Mouse (Mus musculus): ENCODE results near the gene Dph7. TPM values are rescaled to one million over a fixed set of nuclear protein-coding genes. Genes with fewer than 3 reads are reported as not detected.

The Dph7 gene
- total RNA-seq, 1 experiment = 23.7 TPM

GRCm38 (mm10) chr2:24974906-24975703 lies 12.9 kb downstream of the Dph7 start, which contains the start of gene Mrpl41:
TSS of gene Mrpl41 (minus strand) at chr2:24975098.
- Histone ChIP-seq H3K9me3 (ENCODE audit: control insufficient read depth, insufficient read depth, low read depth, low read length) (no peaks in the 10 kb centered on the region), H3K36me3 (ENCODE audit: control insufficient read depth, insufficient read depth, low read length, poor library complexity, severe bottlenecking) (peaks cover 10% of the 10 kb centered on the region)

DNA sequence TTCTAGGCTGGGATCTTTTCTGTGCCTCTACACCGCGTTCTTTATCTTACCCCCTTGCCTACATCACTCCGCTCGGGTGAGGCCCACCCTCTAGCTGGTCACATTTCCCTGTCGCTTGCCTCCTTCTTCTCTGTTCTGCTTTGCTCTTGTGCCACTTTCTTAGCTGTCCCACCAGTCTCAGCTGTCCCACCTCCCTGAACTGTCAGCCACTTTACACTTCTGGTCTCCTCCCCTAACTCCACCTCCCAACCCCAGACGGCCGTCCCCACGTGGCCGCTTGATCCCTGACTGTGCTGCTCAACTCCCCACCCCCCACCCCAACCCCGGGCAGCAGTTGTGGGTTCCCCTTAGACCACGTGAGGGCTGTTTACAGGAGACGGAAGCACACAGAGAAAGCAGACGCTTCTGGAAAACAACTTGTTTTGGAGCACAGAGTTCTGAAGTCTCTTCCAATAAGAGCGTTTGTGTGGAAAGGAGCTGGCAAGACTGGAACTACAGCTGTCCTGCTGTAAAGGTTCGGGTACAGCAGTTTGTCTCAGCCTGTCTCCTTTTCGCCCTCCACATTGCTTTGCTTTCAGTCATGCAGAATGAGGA lies 13.6 kb downstream of the Dph7 start, which contains the start of gene Pnpla7:
Gene Pnpla7 (plus strand): TSS at position 330 of the 594 bp plus-strand sequence.
- in situ Hi-C loops (cut with MboI; ENCODE audit: low sequenced_read_pairs in 2 of 2, unreplicated experiment in 2 of 2) = no loop called here
- Histone ChIP-seq H3K9ac (ENCODE audit: insufficient read depth, low read depth, low read length, poor library complexity, severe bottlenecking) (peak within 1 kb of the TSS; percentile 84), H3K36me3 (ENCODE audit: control insufficient read depth, insufficient read depth, low read length, poor library complexity, severe bottlenecking) (peaks cover 10% of the 10 kb centered on the region), H3K27ac (ENCODE audit: insufficient read depth, low read depth, low read length, poor library complexity, severe bottlenecking) (peak within 1 kb of the TSS; percentile 33), H3K4me3 (ENCODE audit: insufficient read depth in 1 of 2, low read depth in 1 of 2, low read length in 2 of 2, poor library complexity in 1 of 2, severe bottlenecking in 1 of 2) (peak within 1 kb of the TSS; percentile 82 to 97), H3K4me1 (ENCODE audit: control insufficient read depth in 2 of 2, insufficient read depth in 2 of 2, low read length in 2 of 2, poor library complexity in 1 of 2) (peaks cover 2 to 9% of the 10 kb centered on the region in 2 experiments; a peak in 2 of 4 replicates), H3K9me3 (ENCODE audit: control insufficient read depth, insufficient read depth, low read depth, low read length) (no peaks in the 10 kb centered on the region)
- TF ChIP-seq MAFK (IDR thresholded peaks at IDR 0.05; ENCODE audit: insufficient read depth, low read depth, low read length) = no peak
- no peak for TF ChIP-seq CHD2 (IDR thresholded peaks at IDR 0.05; ENCODE audit: low read depth, low read length)
- TF ChIP-seq HCFC1 (IDR thresholded peaks at IDR 0.05; ENCODE audit: borderline replicate concordance, insufficient read depth, low read length) = no peak
- no peak for TF ChIP-seq ZC3H11A (IDR thresholded peaks at IDR 0.05; ENCODE audit: borderline replicate concordance, low read depth, low read length)
- TF ChIP-seq ZNF384 (IDR thresholded peaks at IDR 0.05; ENCODE audit: low read depth, low read length) = no peak
- DNase-seq (ENCODE audit: low read depth, low spot score) = peak; percentile 60

More at GRCm38 (mm10) chr2:24974906-24975703, 12.9 kb downstream of the Dph7 start, which contains the start of gene Mrpl41:
- Histone ChIP-seq H3K4me3 (ENCODE audit: insufficient read depth in 1 of 2, low read depth in 1 of 2, low read length in 2 of 2, poor library complexity in 1 of 2, severe bottlenecking in 1 of 2) (peak within 1 kb of the TSS; percentile 82 to 97), H3K9ac (ENCODE audit: insufficient read depth, low read depth, low read length, poor library complexity, severe bottlenecking) (peak within 1 kb of the TSS; percentile 84), H3K4me1 (ENCODE audit: control insufficient read depth in 2 of 2, insufficient read depth in 2 of 2, low read length in 2 of 2, poor library complexity in 1 of 2) (peaks cover 2 to 9% of the 10 kb centered on the region in 2 experiments; a peak in 2 of 4 replicates), H3K27ac (ENCODE audit: insufficient read depth, low read depth, low read length, poor library complexity, severe bottlenecking) (peak within 1 kb of the TSS; percentile 33)
- peak; percentile 89 for DNase-seq (ENCODE audit: low read depth, low spot score)
- TF ChIP-seq HCFC1 (IDR thresholded peaks at IDR 0.05; ENCODE audit: borderline replicate concordance, insufficient read depth, low read length) (no peak), MAFK (IDR thresholded peaks at IDR 0.05; ENCODE audit: insufficient read depth, low read depth, low read length) (no peak), ZC3H11A (IDR thresholded peaks at IDR 0.05; ENCODE audit: borderline replicate concordance, low read depth, low read length) (no peak)
- in situ Hi-C loops (cut with MboI; ENCODE audit: low sequenced_read_pairs in 2 of 2, unreplicated experiment in 2 of 2) = no loop called here

DNA sequence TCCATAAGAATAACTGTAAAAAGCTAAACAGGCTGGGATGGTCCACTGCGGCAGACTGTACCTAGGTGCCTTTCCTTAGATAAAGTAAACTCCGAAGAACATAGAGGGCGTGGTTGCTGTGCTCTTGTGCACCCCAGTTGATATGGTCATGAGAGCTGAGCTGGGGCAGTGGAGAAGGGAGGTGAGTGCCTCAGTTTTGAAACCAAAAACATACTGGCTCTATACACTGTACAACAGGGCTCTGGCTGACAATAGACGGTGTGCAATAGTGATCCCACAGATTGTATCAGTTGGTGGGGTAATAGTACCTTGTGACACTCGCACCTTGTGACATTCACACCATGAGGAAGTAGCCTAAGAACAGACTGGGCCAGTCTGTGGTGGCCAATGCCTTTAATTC lies 14.8 kb downstream of the Dph7 start:
- in situ Hi-C loops (cut with MboI; ENCODE audit: low sequenced_read_pairs in 2 of 2, unreplicated experiment in 2 of 2) = no loop called here
- Histone ChIP-seq H3K4me3 (ENCODE audit: insufficient read depth in 1 of 2, low read depth in 1 of 2, low read length in 2 of 2, poor library complexity in 1 of 2, severe bottlenecking in 1 of 2) (no peak overlapping the region), H3K36me3 (ENCODE audit: control insufficient read depth, insufficient read depth, low read length, poor library complexity, severe bottlenecking) (peaks cover 6% of the 10 kb centered on the region), H3K27ac (ENCODE audit: insufficient read depth, low read depth, low read length, poor library complexity, severe bottlenecking) (no peak overlapping the region), H3K9ac (ENCODE audit: insufficient read depth, low read depth, low read length, poor library complexity, severe bottlenecking) (no peak overlapping the region), H3K4me1 (ENCODE audit: control insufficient read depth in 2 of 2, insufficient read depth in 2 of 2, low read length in 2 of 2, poor library complexity in 1 of 2) (peaks cover 2 to 11% of the 10 kb centered on the region in 2 experiments; a peak in 2 of 4 replicates), H3K9me3 (ENCODE audit: control insufficient read depth, insufficient read depth, low read depth, low read length) (no peaks in the 10 kb centered on the region)
- no peak for DNase-seq (ENCODE audit: low read depth, low spot score)
- TF ChIP-seq ZC3H11A (IDR thresholded peaks at IDR 0.05; ENCODE audit: borderline replicate concordance, low read depth, low read length) = no peak
- TF ChIP-seq HCFC1 (IDR thresholded peaks at IDR 0.05; ENCODE audit: borderline replicate concordance, insufficient read depth, low read length) = no peak
- TF ChIP-seq ZNF384 (IDR thresholded peaks at IDR 0.05; ENCODE audit: low read depth, low read length) = no peak
- TF ChIP-seq MAFK (IDR thresholded peaks at IDR 0.05; ENCODE audit: insufficient read depth, low read depth, low read length) = no peak
- no peak for TF ChIP-seq CHD2 (IDR thresholded peaks at IDR 0.05; ENCODE audit: low read depth, low read length)

- DNase-seq (ENCODE audit: low read depth, low spot score) = no peak
- Histone ChIP-seq H3K36me3 (ENCODE audit: control insufficient read depth, insufficient read depth, low read length, poor library complexity, severe bottlenecking) (peaks cover 2% of the 10 kb centered on the region; the same call in 1 of the 2 replicates), H3K4me1 (ENCODE audit: control insufficient read depth in 2 of 2, insufficient read depth in 2 of 2, low read length in 2 of 2, poor library complexity in 1 of 2) (peaks cover 0 to 4% of the 10 kb centered on the region in 2 experiments; a peak in 1 of 4 replicates), H3K4me3 (ENCODE audit: insufficient read depth in 1 of 2, low read depth in 1 of 2, low read length in 2 of 2, poor library complexity in 1 of 2, severe bottlenecking in 1 of 2) (no peak overlapping the region), H3K9me3 (ENCODE audit: control insufficient read depth, insufficient read depth, low read depth, low read length) (no peaks in the 10 kb centered on the region), H3K9ac (ENCODE audit: insufficient read depth, low read depth, low read length, poor library complexity, severe bottlenecking) (no peak overlapping the region), H3K27ac (ENCODE audit: insufficient read depth, low read depth, low read length, poor library complexity, severe bottlenecking) (no peak overlapping the region)
- in situ Hi-C loops (cut with MboI; ENCODE audit: low sequenced_read_pairs in 2 of 2, unreplicated experiment in 2 of 2) = no loop called here
- TF ChIP-seq ZNF384 (IDR thresholded peaks at IDR 0.05; ENCODE audit: low read depth, low read length) = no peak
- no peak for TF ChIP-seq ZC3H11A (IDR thresholded peaks at IDR 0.05; ENCODE audit: borderline replicate concordance, low read depth, low read length)
- TF ChIP-seq CHD2 (IDR thresholded peaks at IDR 0.05; ENCODE audit: low read depth, low read length) = no peak
- TF ChIP-seq MAFK (IDR thresholded peaks at IDR 0.05; ENCODE audit: insufficient read depth, low read depth, low read length) = no peak
- no peak for TF ChIP-seq HCFC1 (IDR thresholded peaks at IDR 0.05; ENCODE audit: borderline replicate concordance, insufficient read depth, low read length)
Measured at GRCm38 (mm10) chr2:24987762-24988161, 25.6 kb downstream of the Dph7 start.
